9 mouse cellular contexts compared by ENCODE assay signal in the genomic region with DNA sequence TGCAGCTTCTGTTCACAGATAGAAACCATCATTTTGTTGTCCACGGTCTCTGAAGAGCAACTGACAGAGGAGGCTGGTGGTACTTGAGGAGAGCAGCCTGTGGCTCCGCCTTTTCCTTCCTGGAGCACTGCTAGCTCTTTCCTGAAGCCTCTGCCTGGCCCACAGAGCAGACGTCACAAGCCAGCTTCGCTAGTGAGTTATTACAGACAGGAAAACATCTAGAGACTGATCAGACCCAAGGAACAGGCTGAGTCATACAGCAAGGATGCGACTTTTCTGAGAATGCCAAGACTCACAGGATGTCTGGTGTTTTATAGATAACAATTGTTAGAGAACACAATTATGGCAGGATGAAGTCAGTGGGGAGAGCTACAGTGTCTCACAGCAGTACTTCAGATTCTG. TPM values are rescaled to one million over a fixed set of nuclear protein-coding genes. Genes with fewer than 3 reads are reported as not detected.
DNase-seq lines count a peak whose midpoint lies in the region; ATAC-seq lines count a peak whose summit lies in the region.
"Had no signal": no experiment of that assay in that cellular context is flagged by ENCODE, and none has a peak within 500 bp of the region (broad histone marks: within the 10 kb centered on the region; RNA-seq: fewer than 3 reads in every experiment).

TSS of gene Gm49391 (minus strand) at position 72 of the 402 bp plus-strand sequence.
TSS of gene Ctla2a (minus strand) at position 126 of the 402 bp plus-strand sequence.

- H3K4me2 ChIP-seq in heart, embryonic 13.5 days = peak within 1 kb of the TSS; percentile 28
- H3K4me2 ChIP-seq: midbrain, embryonic 12.5 days had no signal

- WGBS in heart, embryonic 13.5 days = 39% methylated on average over 5 of the region's 5 CpGs

- ATAC-seq in heart, embryonic 13.5 days (ENCODE audit: extremely low read depth, insufficient number of reproducible peaks, low FRiP score, low TSS enrichment) = peak; percentile 61

- H3K27me3 ChIP-seq in heart, embryonic 13.5 days (replicated peaks) = no peaks in the 10 kb centered on the region
- H3K27me3 ChIP-seq: midbrain, embryonic 12.5 days had no signal

- H3K9ac ChIP-seq in heart, embryonic 13.5 days = no peak within 1 kb of the TSS
- H3K9ac ChIP-seq: midbrain, embryonic 12.5 days had no signal

- H3K36me3 ChIP-seq in heart, embryonic 13.5 days = 0 out of 2 replicates have a peak, but pooled peaks cover 3% of the 10 kb centered on the region
- H3K36me3 ChIP-seq: midbrain, embryonic 12.5 days had no signal

- peak within 1 kb of the TSS; percentile 73 for H3K27ac ChIP-seq in heart, embryonic 13.5 days (replicated peaks)
- H3K27ac ChIP-seq: midbrain, embryonic 12.5 days had no signal

- no peaks in the 10 kb centered on the region for H3K4me1 ChIP-seq in heart, embryonic 13.5 days
- H3K4me1 ChIP-seq: midbrain, embryonic 12.5 days had no signal

- H3K4me3 ChIP-seq in heart, embryonic 13.5 days = no peak within 1 kb of the TSS
- H3K4me3 ChIP-seq: midbrain, embryonic 12.5 days had no signal

- peak; percentile 69 for DNase-seq in CD4-positive helper T cell, adult 2 months (ENCODE audit: low read depth, low spot score)
- peak; percentile 21 for DNase-seq in adrenal gland, postnatal 10 days
- peak; percentile 32 for DNase-seq in liver
- DNase-seq in natural killer cell, adult 2 months (ENCODE audit: low spot score in 2 of 2) = peak; percentile 54 to 65
- DNase-seq in right cerebral cortex, adult 18-20 months = no peak
- no peak for DNase-seq in spleen, postnatal 14 days (ENCODE audit: low spot score in 2 of 2)
- DNase-seq in layer of hippocampus, adult 8-10 months (ENCODE audit: low spot score in 2 of 2) = no peak

- peaks cover 11% of the 10 kb centered on the region; the same call in 1 of the 2 replicates for H3K9me3 ChIP-seq in heart, embryonic 13.5 days

RNA-seq across cellular contexts. Expression of gene Gm49391, which starts in this region (rescaled TPM):
- 1 to 10 TPM in 1 of 2 experiments, under 1 TPM in 1; 0.70 to 1.8 TPM for total RNA-seq in adrenal gland, postnatal 10 days (2021)
- 3.9 TPM in 1 of 2 replicates, not detected in the other for polyA plus RNA-seq in heart, embryonic 13.5 days (2015; fragmentation: Nextera tagmentation; extraction: Ambion mirVana)
- total RNA-seq in layer of hippocampus, adult 8-10 months (2022) = 1 to 10 TPM in 1 of 4 experiments, under 1 TPM in 1, not detected in 2; 0.74 to 2.5 TPM

RNA-seq across cellular contexts. Expression of gene Ctla2a, which starts in this region (rescaled TPM):
- total RNA-seq in adrenal gland, postnatal 10 days (2021) = 10 to 100 TPM; 44.4 to 56.3 TPM
- polyA plus RNA-seq in heart, embryonic 13.5 days (2015; fragmentation: Nextera tagmentation; extraction: Ambion mirVana) = 86.3 and 102 TPM in 2 replicates
- total RNA-seq in layer of hippocampus, adult 8-10 months (2022) = 10 to 100 TPM; 17.6 to 20.4 (median 19.3) TPM

Comparison
In these comparisons a context has a peak if more than half of its experiments do, and no peak if none do; other contexts are left out.
1. DNase-seq: peak in CD4-positive helper T cell, adult 2 months (single experiment), adrenal gland, postnatal 10 days (single experiment), liver (single experiment) and natural killer cell, adult 2 months (2 of 2); none in right cerebral cortex, adult 18-20 months (single experiment), spleen, postnatal 14 days (0 of 2) and layer of hippocampus, adult 8-10 months (0 of 2).